Mouse (Mus musculus): Measurements from ENCODE around the gene Hoxc11. TPM values are rescaled to one million over a fixed set of nuclear protein-coding genes. Genes with fewer than 3 reads are reported as not detected.
A peak's percentile ranks its signal among the peaks of the same experiment; 100 is the strongest.

The Hoxc11 gene
- polyA plus RNA-seq, 1 experiment from 2014 or later, result 0.14 TPM

DNA sequence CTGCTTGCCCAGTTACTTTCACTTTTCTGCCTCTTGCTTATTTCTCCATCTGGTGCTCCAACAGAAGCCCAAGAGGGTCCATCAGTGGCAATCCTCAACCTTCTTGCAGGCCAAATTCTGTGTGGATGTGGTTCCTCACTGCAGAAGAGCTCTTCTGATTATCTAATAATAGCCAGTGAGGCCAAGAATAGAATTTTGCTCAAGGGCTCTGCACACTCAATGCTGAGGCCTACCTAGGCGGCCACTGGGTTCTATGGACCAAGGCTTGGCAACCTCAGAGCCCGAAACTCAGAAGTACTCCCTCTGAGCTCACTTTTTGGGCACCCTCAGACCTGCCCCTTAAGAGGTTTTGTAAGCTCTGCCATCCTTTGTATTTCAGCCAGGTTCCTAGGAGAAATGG, 47.1 kb downstream of the Hoxc11 start:
- no peak overlapping the region for H3K4me3 ChIP-seq (replicated peaks)
- H3K27me3 ChIP-seq (replicated peaks), result peaks cover 94% of the 10 kb centered on the region
- no peaks in the 10 kb centered on the region for H3K36me3 ChIP-seq
- H3K4me2 ChIP-seq, result no peak overlapping the region
- H3K4me1 ChIP-seq, result peaks cover 15% of the 10 kb centered on the region
- no peak for ATAC-seq (ENCODE audit: insufficient read depth, low FRiP score, low read depth)
- 37% methylated on average over 2 of the region's 2 CpGs for WGBS
- no peak overlapping the region for H3K9ac ChIP-seq
- H3K9me3 ChIP-seq, result no peaks in the 10 kb centered on the region
- no peak overlapping the region for H3K27ac ChIP-seq

- Histone ChIP-seq H3K4me1 (peaks cover 15% of the 10 kb centered on the region), H3K36me3 (no peaks in the 10 kb centered on the region), H3K4me2 (no peak overlapping the region), H3K27ac (peak overlapping the region; percentile 33), H3K9me3 (no peaks in the 10 kb centered on the region), H3K27me3 (replicated peaks) (peaks cover 94% of the 10 kb centered on the region), H3K9ac (no peak overlapping the region), H3K4me3 (replicated peaks) (no peak overlapping the region)
- ATAC-seq (ENCODE audit: insufficient read depth, low FRiP score, low read depth), result no peak
- 29% methylated on average over 4 of the region's 4 CpGs for WGBS
Measured at GRCm38 (mm10) chr15:103002156-103002555, 47.9 kb downstream of the Hoxc11 start.

DNA sequence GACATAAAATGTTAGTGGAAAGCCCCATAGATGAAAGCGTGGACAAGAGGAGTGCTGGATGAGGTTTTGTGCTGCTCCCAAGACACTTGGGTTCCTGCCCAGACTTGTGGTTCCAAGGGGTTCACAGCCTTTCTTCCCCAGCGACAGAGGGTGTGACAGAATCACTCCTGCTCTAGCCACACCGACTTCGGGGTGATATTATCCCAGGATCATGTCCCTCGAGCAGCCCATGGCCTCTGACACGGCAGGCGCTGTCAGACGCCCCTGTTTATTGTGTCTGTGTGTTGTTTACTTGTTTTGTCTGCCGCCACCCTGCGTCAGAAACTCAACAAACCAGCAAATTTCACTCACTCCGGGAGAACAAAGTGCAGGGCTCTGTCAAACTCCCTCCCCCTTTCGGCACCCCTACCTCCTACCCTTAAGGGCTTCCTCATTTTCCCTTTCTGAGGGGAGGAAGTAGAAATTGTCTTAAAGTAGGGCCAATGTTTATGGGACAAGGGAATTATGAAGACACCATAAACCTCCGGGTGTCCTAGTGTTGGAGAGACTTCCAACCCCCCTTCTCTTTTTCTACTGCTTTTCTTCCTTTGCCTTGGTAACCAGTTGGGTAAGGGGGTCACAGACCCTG, 48.7 kb downstream of the Hoxc11 start:
- no peak for ATAC-seq (ENCODE audit: insufficient read depth, low FRiP score, low read depth)
- H3K4me3 ChIP-seq (replicated peaks), result no peak overlapping the region
- no peaks in the 10 kb centered on the region for H3K36me3 ChIP-seq
- no peak overlapping the region for H3K9ac ChIP-seq
- H3K27ac ChIP-seq, result peak overlapping the region; percentile 33
- WGBS, result 16% methylated on average over 13 of the region's 13 CpGs
- peaks cover 15% of the 10 kb centered on the region for H3K4me1 ChIP-seq
- no peak overlapping the region for H3K4me2 ChIP-seq
- H3K9me3 ChIP-seq, result no peaks in the 10 kb centered on the region
- H3K27me3 ChIP-seq (replicated peaks), result peaks cover 95% of the 10 kb centered on the region

DNA sequence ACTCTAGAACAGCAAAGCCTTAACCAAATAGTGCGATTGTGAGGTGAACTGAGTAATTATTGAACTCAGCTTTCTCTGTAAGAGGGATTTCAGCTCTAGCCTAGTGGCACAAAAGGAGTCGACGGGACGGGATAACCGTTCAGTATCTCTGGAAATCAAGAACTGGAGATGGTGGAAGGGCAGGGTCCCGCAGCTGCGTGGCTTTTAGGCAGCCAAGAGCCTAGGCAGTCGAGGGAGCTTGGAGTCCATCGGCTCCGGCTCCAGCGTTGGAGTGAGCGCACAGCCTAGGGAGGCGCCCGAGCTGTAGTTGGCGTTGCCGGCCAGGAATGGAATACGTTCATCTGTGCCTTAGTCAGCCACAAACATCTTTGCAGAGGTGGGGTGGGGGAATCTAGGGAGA, 51.1 kb downstream of the Hoxc11 start:
- H3K36me3 ChIP-seq, result no peaks in the 10 kb centered on the region
- H3K27me3 ChIP-seq (replicated peaks), result peaks cover 94% of the 10 kb centered on the region
- no peak overlapping the region for H3K9ac ChIP-seq
- H3K27ac ChIP-seq, result peak overlapping the region; percentile 71
- H3K4me3 ChIP-seq (replicated peaks), result no peak overlapping the region
- WGBS, result 7% methylated on average over 17 of the region's 17 CpGs
- 0 out of 2 replicates have a peak, but pooled peaks cover under 1% of the 10 kb centered on the region for H3K4me1 ChIP-seq
- no peak overlapping the region for H3K4me2 ChIP-seq
- no peaks in the 10 kb centered on the region for H3K9me3 ChIP-seq
- ATAC-seq (ENCODE audit: insufficient read depth, low FRiP score, low read depth), result peak; percentile 41; the same call in 1 of the 2 replicates

GRCm38 (mm10) chr15:103005797-103006196, 51.6 kb downstream of the Hoxc11 start:
- Histone ChIP-seq H3K4me1 (0 out of 2 replicates have a peak, but pooled peaks cover 4% of the 10 kb centered on the region), H3K27me3 (replicated peaks) (peaks cover 93% of the 10 kb centered on the region), H3K4me2 (no peak overlapping the region), H3K9me3 (no peaks in the 10 kb centered on the region), H3K27ac (peak overlapping the region; percentile 71), H3K36me3 (no peaks in the 10 kb centered on the region), H3K4me3 (replicated peaks) (no peak overlapping the region), H3K9ac (no peak overlapping the region)
- no peak for ATAC-seq (ENCODE audit: insufficient read depth, low FRiP score, low read depth)
- WGBS, result 19% methylated on average over 5 of the region's 5 CpGs

- no peak for ATAC-seq (ENCODE audit: insufficient read depth, low FRiP score, low read depth)
- no peak overlapping the region for H3K4me2 ChIP-seq
Measured at GRCm38 (mm10) chr15:103006326-103006725, 52.1 kb downstream of the Hoxc11 start.

More at GRCm38 (mm10) chr15:103006326-103006725, 52.1 kb downstream of the Hoxc11 start:
- Histone ChIP-seq H3K9me3 (no peaks in the 10 kb centered on the region), H3K9ac (no peak overlapping the region), H3K36me3 (no peaks in the 10 kb centered on the region), H3K27ac (peak overlapping the region; percentile 71; the same call in 1 of the 2 replicates), H3K4me1 (peaks cover 7% of the 10 kb centered on the region; the same call in 1 of the 2 replicates), H3K27me3 (replicated peaks) (peaks cover 93% of the 10 kb centered on the region), H3K4me3 (replicated peaks) (no peak overlapping the region)
- WGBS, result 24% methylated on average over 1 of the region's 1 CpGs

Small RNAs within 50 kb of the gene (microRNA-seq; reads per million reads assigned to microRNA genes)
- 24.9 reads per million, percentile 35 among the genes with 10 or more reads in this experiment for gene Mir196a-2

Other genes with a start within 250 kb of the Hoxc11 start
- gene Calcoco1, start 232.2 kb upstream of the Hoxc11 start, polyA plus RNA-seq (2015; fragmentation: Nextera tagmentation; extraction: Ambion mirVana), result 29.9 and 33.5 TPM in 2 replicates
- not detected in 2 replicates for gene Hoxc13, start 33.3 kb upstream of the Hoxc11 start, polyA plus RNA-seq (2015; fragmentation: Nextera tagmentation; extraction: Ambion mirVana)
- gene Hoxc12, start 17.7 kb upstream of the Hoxc11 start, polyA plus RNA-seq (2015; fragmentation: Nextera tagmentation; extraction: Ambion mirVana), result not detected in 2 replicates
- 0.10 and 0.31 TPM in 2 replicates for gene Hoxc10, start 12.4 kb downstream of the Hoxc11 start, polyA plus RNA-seq (2015; fragmentation: Nextera tagmentation; extraction: Ambion mirVana)
- 13.6 and 16.2 TPM in 2 replicates for gene Hoxc5, start 13.0 kb downstream of the Hoxc11 start, polyA plus RNA-seq (2015; fragmentation: Nextera tagmentation; extraction: Ambion mirVana)
- 0.06 TPM in 1 of 2 replicates, not detected in the other for gene Hoxc9, start 22.0 kb downstream of the Hoxc11 start, polyA plus RNA-seq (2015; fragmentation: Nextera tagmentation; extraction: Ambion mirVana)
- gene Hoxc8, start 36.2 kb downstream of the Hoxc11 start, polyA plus RNA-seq (2015; fragmentation: Nextera tagmentation; extraction: Ambion mirVana), result 1.4 and 1.9 TPM in 2 replicates
- gene Hoxc6, start 43.8 kb downstream of the Hoxc11 start, polyA plus RNA-seq (2015; fragmentation: Nextera tagmentation; extraction: Ambion mirVana), result 2.6 and 4.7 TPM in 2 replicates
- 16.2 and 17.3 TPM in 2 replicates for gene Hoxc4, start 64.5 kb downstream of the Hoxc11 start, polyA plus RNA-seq (2015; fragmentation: Nextera tagmentation; extraction: Ambion mirVana)
- 18.3 and 21.6 TPM in 2 replicates for gene Smug1, start 212.7 kb downstream of the Hoxc11 start, polyA plus RNA-seq (2015; fragmentation: Nextera tagmentation; extraction: Ambion mirVana)